In genomic region chr11:99250241-99250640, GRCm38 (mm10) we compare ENCODE assay signal across 16 mouse cellular contexts. TPM values are rescaled to one million over a fixed set of nuclear protein-coding genes. Genes with fewer than 3 reads are reported as not detected.
A peak's percentile ranks its signal among the peaks of the same experiment; 100 is the strongest.
DNase-seq lines count a peak whose midpoint lies in the region; ATAC-seq and TF ChIP-seq lines count a peak whose summit lies in the region.
"Had no signal": no experiment of that assay in that cellular context is flagged by ENCODE, and none has a peak within 500 bp of the region (broad histone marks: within the 10 kb centered on the region; RNA-seq: fewer than 3 reads in every experiment).

No protein-coding gene starts in this region.

- H3K4me3 ChIP-seq in forebrain, embryonic 15.5 days: no peak overlapping the region
- no peak overlapping the region for H3K4me3 ChIP-seq in forebrain, postnatal 0 days (ENCODE audit: low read depth, low read length)
- H3K4me3 ChIP-seq: hindbrain, embryonic 13.5 days; limb, embryonic 12.5 days; midbrain, embryonic 10.5 days had no signal

- 61% methylated on average over 5 of the region's 5 CpGs for WGBS in forebrain, embryonic 15.5 days
- WGBS in forebrain, postnatal 0 days: 55% methylated on average over 5 of the region's 5 CpGs

- H3K9ac ChIP-seq in forebrain, embryonic 15.5 days (replicated peaks): no peak overlapping the region
- H3K9ac ChIP-seq in forebrain, postnatal 0 days: no peak overlapping the region
- H3K9ac ChIP-seq: hindbrain, embryonic 13.5 days; limb, embryonic 12.5 days had no signal

- H3K4me2 ChIP-seq in forebrain, embryonic 15.5 days (replicated peaks): no peak overlapping the region
- no peak overlapping the region for H3K4me2 ChIP-seq in forebrain, postnatal 0 days (ENCODE audit: low read depth)
- H3K4me2 ChIP-seq: heart, embryonic 11.5 days; hindbrain, embryonic 13.5 days; limb, embryonic 12.5 days had no signal

- no peaks in the 10 kb centered on the region for H3K27me3 ChIP-seq in forebrain, embryonic 15.5 days
- H3K27me3 ChIP-seq in forebrain, postnatal 0 days (ENCODE audit: insufficient read depth, low read length): no peaks in the 10 kb centered on the region
- H3K27me3 ChIP-seq: hindbrain, embryonic 13.5 days; limb, embryonic 12.5 days had no signal

- ATAC-seq in inflammation-experienced regulatory T-cells, adult 6 months: peak; percentile 14
- no peak for ATAC-seq in forebrain, embryonic 15.5 days (replicated peaks)
- no peak for ATAC-seq in forebrain, postnatal 0 days
- ATAC-seq: lung, postnatal 0 days had no signal

- no peak overlapping the region for H3K27ac ChIP-seq in forebrain, embryonic 15.5 days (replicated peaks)
- no peak overlapping the region for H3K27ac ChIP-seq in forebrain, postnatal 0 days (ENCODE audit: low read depth, low read length)
- H3K27ac ChIP-seq: hindbrain, embryonic 13.5 days; limb, embryonic 12.5 days; midbrain, embryonic 10.5 days had no signal

- TF ChIP-seq CTCF in forebrain, postnatal 0 days (IDR thresholded peaks at IDR 0.05; ENCODE audit: low read depth): no peak

- no peaks in the 10 kb centered on the region for H3K9me3 ChIP-seq in forebrain, embryonic 15.5 days
- no peaks in the 10 kb centered on the region for H3K9me3 ChIP-seq in forebrain, postnatal 0 days (ENCODE audit: low read length)
- H3K9me3 ChIP-seq: hindbrain, embryonic 13.5 days; limb, embryonic 12.5 days; midbrain, embryonic 10.5 days had no signal

- peak; percentile 71 for DNase-seq in right cerebral cortex, adult 18-20 months
- DNase-seq in right cerebral cortex, postnatal 25 days: no peak
- peak; percentile 31 to 54 for DNase-seq in left cerebral cortex, adult 9 months (ENCODE audit: low spot score in 2 of 2)
- DNase-seq in forebrain, postnatal 0 days: no peak
- DNase-seq in adipocyte (ENCODE audit: low spot score): no peak
- DNase-seq: adrenal gland, postnatal 36 days; cerebellum, adult 11-12 months; kidney, adult 9 months had no signal

- no peaks in the 10 kb centered on the region for H3K36me3 ChIP-seq in forebrain, embryonic 15.5 days
- no peaks in the 10 kb centered on the region for H3K36me3 ChIP-seq in forebrain, postnatal 0 days (ENCODE audit: insufficient read depth)
- H3K36me3 ChIP-seq: hindbrain, embryonic 13.5 days; limb, embryonic 12.5 days; midbrain, embryonic 10.5 days had no signal

- H3K4me1 ChIP-seq in forebrain, embryonic 15.5 days: no peaks in the 10 kb centered on the region
- H3K4me1 ChIP-seq in forebrain, postnatal 0 days (ENCODE audit: insufficient read depth): no peaks in the 10 kb centered on the region
- H3K4me1 ChIP-seq: limb, embryonic 12.5 days had no signal

RNA-seq across cellular contexts. Expression of gene Krt222, which starts 6.4 kb away (rescaled TPM):
- polyA plus RNA-seq in inflammation-experienced regulatory T-cells, adult 6 months (2017; shearing (Covaris generic)): 1 to 10 TPM; 2.1 to 2.7 (median 2.1) TPM
- polyA plus RNA-seq in forebrain, embryonic 15.5 days (2015; fragmentation: Nextera tagmentation; extraction: Ambion mirVana): 2.3 and 3.3 TPM in 2 replicates
- total RNA-seq in forebrain, postnatal 0 days (2014; rRNA removed): 6.5 and 7.4 TPM in 2 replicates
- 4.8 and 8.7 TPM in 2 replicates for polyA plus RNA-seq in forebrain, postnatal 0 days (2015; fragmentation: Nextera tagmentation; extraction: Ambion mirVana)

RNA-seq across cellular contexts. Expression of gene Smarce1, which starts 19.4 kb away (rescaled TPM):
- 100 to 1,000 TPM; 127 to 184 (median 159) TPM for polyA plus RNA-seq in inflammation-experienced regulatory T-cells, adult 6 months (2017; shearing (Covaris generic))
- 366 and 381 TPM in 2 replicates for polyA plus RNA-seq in forebrain, embryonic 15.5 days (2015; fragmentation: Nextera tagmentation; extraction: Ambion mirVana)
- 116 and 156 TPM in 2 replicates for total RNA-seq in forebrain, postnatal 0 days (2014; rRNA removed)
- polyA plus RNA-seq in forebrain, postnatal 0 days (2015; fragmentation: Nextera tagmentation; extraction: Ambion mirVana): 227 and 228 TPM in 2 replicates

RNA-seq across cellular contexts. Expression of gene Krt24, which starts 34.8 kb away (rescaled TPM):
- not detected for polyA plus RNA-seq in inflammation-experienced regulatory T-cells, adult 6 months (2017; shearing (Covaris generic))
- polyA plus RNA-seq in forebrain, embryonic 15.5 days (2015; fragmentation: Nextera tagmentation; extraction: Ambion mirVana): not detected in 2 replicates
- total RNA-seq in forebrain, postnatal 0 days (2014; rRNA removed): 0.15 TPM in 1 of 2 replicates, not detected in the other
- 0.08 TPM in 2 replicates for polyA plus RNA-seq in forebrain, postnatal 0 days (2015; fragmentation: Nextera tagmentation; extraction: Ambion mirVana)
- total RNA-seq: adrenal gland, postnatal 36 days had no signal
- polyA plus RNA-seq: heart, embryonic 11.5 days; lung, postnatal 0 days; midbrain, embryonic 10.5 days; neural tube, embryonic 11.5 days had no signal

Comparison
In these comparisons a context has a peak if more than half of its experiments do, and no peak if none do; other contexts are left out.
1. DNase-seq: peak in right cerebral cortex, adult 18-20 months (single experiment) and left cerebral cortex, adult 9 months (2 of 2); none in right cerebral cortex, postnatal 25 days (single experiment), forebrain, postnatal 0 days (single experiment) and adipocyte (single experiment).